Mouse (Mus musculus): ENCODE data around the gene Impdh1.

DNA sequence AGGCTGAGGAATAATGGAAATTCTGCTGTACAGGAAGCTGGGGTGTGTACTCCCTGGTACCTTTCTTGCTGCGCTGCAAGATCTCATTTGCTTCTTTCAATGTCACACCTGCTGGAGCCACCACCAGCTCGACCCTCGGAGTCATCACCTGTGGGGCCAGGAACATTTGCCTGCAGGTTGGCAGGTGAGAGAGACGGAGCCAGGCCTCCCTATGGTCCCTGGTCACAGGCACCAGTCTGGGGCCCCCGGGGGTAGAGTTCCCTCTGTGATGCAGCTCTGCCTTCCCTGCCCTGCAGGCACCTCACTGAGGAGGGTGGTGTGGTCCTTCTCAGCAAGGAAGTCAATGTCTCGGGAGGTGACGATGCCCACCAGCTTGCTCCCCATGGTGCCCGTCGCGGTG lies 10.2 kb downstream of the Impdh1 start:
- TF ChIP-seq CTCF (IDR thresholded peaks at IDR 0.05; ENCODE audit: borderline replicate concordance, insufficient read depth, low read depth, low read length), result no peak
- no peak for TF ChIP-seq POLR2A (IDR thresholded peaks at IDR 0.05; ENCODE audit: borderline replicate concordance, insufficient read depth, low read length)
